Mouse (Mus musculus) ES-E14 (cell line): ENCODE results near the gene Zfyve27.

Experiments
- CHD2 ChIP-seq: IDR thresholded peaks from 2 replicates; pipeline ENCODE4 v1.6.1; 2014; ENCODE audit warnings: mild to moderate bottlenecking, low read depth, low read length, inconsistent platforms
- HCFC1 ChIP-seq: IDR thresholded peaks from 2 replicates; pipeline ENCODE4 v1.6.1; 2012; ENCODE audit warnings: low read length, inconsistent platforms, borderline replicate concordance; ENCODE audit not compliant: insufficient read depth
- MAFK ChIP-seq: IDR thresholded peaks from 2 replicates; pipeline ENCODE4 v1.6.1; 2014; ENCODE audit warnings: mild to moderate bottlenecking, low read depth, low read length, inconsistent platforms; ENCODE audit not compliant: insufficient read depth

DNA sequence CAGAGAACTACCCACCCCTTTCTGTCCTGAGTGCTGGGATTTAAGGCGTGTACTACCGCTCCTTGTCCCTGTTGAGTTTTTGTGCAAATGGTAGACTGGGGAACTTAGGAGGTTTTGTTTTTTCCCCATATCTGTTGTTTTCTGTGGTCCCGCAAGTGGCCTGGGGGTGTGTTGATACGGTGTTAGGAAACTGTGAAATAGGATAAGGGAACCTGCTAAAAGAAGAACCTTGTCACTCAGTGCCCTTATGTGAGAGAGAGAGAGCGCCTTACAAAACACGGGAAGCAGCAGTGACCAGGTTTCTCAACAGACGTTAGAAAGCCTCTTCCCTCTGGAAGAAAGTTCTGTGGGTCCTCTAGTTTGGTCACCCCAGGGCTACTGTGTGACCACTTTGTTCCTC is 13.1 kb downstream of the Zfyve27 start:
- no peak for TF ChIP-seq MAFK
- no peak for TF ChIP-seq HCFC1
- no peak for TF ChIP-seq CHD2
